Mouse (Mus musculus) liver, embryonic 14.5 days (tissue): ENCODE results near the gene Il12rb2. TPM values are rescaled to one million over a fixed set of nuclear protein-coding genes. Genes with fewer than 3 reads are reported as not detected.
A peak's percentile ranks its signal among the peaks of the same experiment; 100 is the strongest.

ENCODE experiments used
- ATAC-seq: fragments of 200-750 bp; cut with Nextera tagmentation; 2 replicates; pipeline ENCODE4 v1.8.0; 2017; ENCODE audit warnings: moderate number of reproducible peaks, mild to moderate bottlenecking, moderate library complexity; ENCODE audit not compliant: insufficient read depth
- DNase-seq, 3 experiments: peaks; one replicate each; pipeline ENCODE4 v3.0.0-alpha.2; 2012 to 2013; ENCODE audit warnings: low read depth in 3 of 3, low spot score in 3 of 3
- H3K27ac ChIP-seq: fragments of 300-500 bp; sonication (generic); 2 replicates; pipeline ENCODE4 v1.5.1; 2014; ENCODE audit warnings: moderate library complexity, mild to moderate bottlenecking, control low read depth, inconsistent platforms
- H3K27me3 ChIP-seq: fragments of 300-500 bp; sonication (generic); 2 replicates; pipeline ENCODE4 v1.6.1; 2014; ENCODE audit warnings: mild to moderate bottlenecking, low read length, moderate library complexity; ENCODE audit not compliant: control insufficient read depth, insufficient read depth
- H3K36me3 ChIP-seq: fragments of 300-500 bp; sonication (generic); replicated peaks from 2 replicates; pipeline ENCODE4 v1.6.1; 2014; ENCODE audit warnings: low read depth; ENCODE audit not compliant: control insufficient read depth, insufficient read depth
- H3K4me1 ChIP-seq, 2 experiments: fragments of 200-500 bp in 1 of 2; fragments of 300-500 bp in 1 of 2; sonication (generic) in 1 of 2; replicated peaks; 2 replicates each; pipeline ENCODE4 v1.6.1; 2012 to 2014; ENCODE audit warnings: antibody characterized with exemption in 1 of 2, inconsistent platforms in 1 of 2, low read length in 1 of 2; ENCODE audit not compliant: control insufficient read depth in 2 of 2, insufficient read depth in 2 of 2
- H3K4me2 ChIP-seq: fragments of 300-500 bp; sonication (generic); 2 replicates; pipeline ENCODE4 v1.6.1; 2014; ENCODE audit warnings: low read depth, mild to moderate bottlenecking, control low read depth, moderate library complexity
- H3K4me3 ChIP-seq, 2 experiments: fragments of 200-500 bp in 1 of 2; fragments of 300-500 bp in 1 of 2; sonication (generic) in 1 of 2; 2 replicates each; pipeline ENCODE4 v1.5.1; 2012 to 2014; ENCODE audit warnings: low read depth in 2 of 2, low read length in 2 of 2, mild to moderate bottlenecking in 2 of 2, control low read depth in 1 of 2, inconsistent platforms in 1 of 2, moderate library complexity in 1 of 2; ENCODE audit not compliant: insufficient read depth in 1 of 2
- H3K9ac ChIP-seq: fragments of 300-500 bp; sonication (generic); replicated peaks from 2 replicates; pipeline ENCODE4 v1.6.1; 2014; ENCODE audit warnings: mild to moderate bottlenecking, control low read depth, moderate library complexity
- H3K9me3 ChIP-seq: fragments of 300-500 bp; sonication (generic); 2 replicates; pipeline ENCODE4 v1.6.1; 2016; ENCODE audit warnings: low read length, mixed read lengths; ENCODE audit not compliant: control insufficient read depth
- CTCF ChIP-seq: IDR thresholded peaks from 2 replicates; pipeline ENCODE4 v1.5.1; 2016; ENCODE audit warnings: antibody characterized with exemption, low read depth, control low read depth
- EP300 ChIP-seq: IDR thresholded peaks from 2 replicates; pipeline ENCODE4 v1.6.1; 2016; ENCODE audit warnings: antibody characterized with exemption, low read depth
- WGBS: fragments of 180-500 bp; shearing (Covaris S2); extraction: QIAGEN DNeasy Blood & Tissue Kit; methylation state at CpG from one replicate; pipeline ENCODE4 v1.1.7; 2014; ENCODE audit not compliant: insufficient replicate concordance; 5-methylcytosine and 5-hydroxymethylcytosine counted together
- polyA plus RNA-seq, 2 experiments: library from polyadenylated mRNA; depleted of rRNA in 1 of 2; stranded (reverse) in 1 of 2; unstranded in 1 of 2; fragments of >200 nt; fragmentation: Nextera tagmentation in 1 of 2; extraction: Ambion mirVana in 1 of 2; gene quantifications; 2 replicates each; pipeline versions ENCODE4 v1.2.1 to v1.2.3; 2012 to 2014

Il12rb2 gene
- polyA plus RNA-seq, 2 experiments, result 0.08 to 0.45 TPM

GRCm38 (mm10) chr6:67300710-67301163 lies 75.3 kb downstream of the Il12rb2 start:
- 56% methylated on average over 6 of the region's 6 CpGs for WGBS
- H3K27ac ChIP-seq, result no peak overlapping the region
- H3K4me1 ChIP-seq, result peaks cover 0 to 6% of the 10 kb centered on the region in 2 experiments; a peak in 2 of 4 replicates
- H3K36me3 ChIP-seq, result no peaks in the 10 kb centered on the region
- ATAC-seq (no peak; the same call in 1 of the 2 replicates), DNase-seq (no peak)
- no peak overlapping the region for H3K4me2 ChIP-seq
- TF ChIP-seq CTCF (no peak), EP300 (no peak)
- no peaks in the 10 kb centered on the region for H3K9me3 ChIP-seq
- no peaks in the 10 kb centered on the region for H3K27me3 ChIP-seq
- no peak overlapping the region for H3K4me3 ChIP-seq
- H3K9ac ChIP-seq, result no peak overlapping the region

- no peak overlapping the region for H3K4me2 ChIP-seq
- H3K27ac ChIP-seq, result no peak overlapping the region
- H3K4me1 ChIP-seq, result peaks cover 0 to 6% of the 10 kb centered on the region in 2 experiments; a peak in 2 of 4 replicates
- no peak overlapping the region for H3K4me3 ChIP-seq
- WGBS, result 65% methylated on average over 4 of the region's 4 CpGs
- no peaks in the 10 kb centered on the region for H3K27me3 ChIP-seq
- ATAC-seq (peak; percentile 54; the same call in 1 of the 2 replicates), DNase-seq (peak in 1 of 3 experiments; percentile 16)
- no peaks in the 10 kb centered on the region for H3K9me3 ChIP-seq
- no peaks in the 10 kb centered on the region for H3K36me3 ChIP-seq
- no peak overlapping the region for H3K9ac ChIP-seq
- TF ChIP-seq EP300 (no peak), CTCF (no peak)
Observed at GRCm38 (mm10) chr6:67300300-67300699, 75.7 kb downstream of the Il12rb2 start.

- WGBS, result 74% methylated on average over 5 of the region's 5 CpGs
- Histone ChIP-seq H3K9ac (no peak overlapping the region), H3K36me3 (no peaks in the 10 kb centered on the region), H3K9me3 (no peaks in the 10 kb centered on the region), H3K4me1 (peaks cover 0 to 6% of the 10 kb centered on the region in 2 experiments; a peak in 2 of 4 replicates), H3K27me3 (no peaks in the 10 kb centered on the region), H3K4me2 (no peak overlapping the region), H3K4me3 (no peak overlapping the region), H3K27ac (no peak overlapping the region)
- no peak for DNase-seq
- no peak for ATAC-seq
- TF ChIP-seq EP300 (no peak), CTCF (no peak)
Observed at GRCm38 (mm10) chr6:67298742-67299141, 77.2 kb downstream of the Il12rb2 start.

GRCm38 (mm10) chr6:67296126-67296525 lies 79.9 kb downstream of the Il12rb2 start:
- H3K4me3 ChIP-seq, result no peak overlapping the region
- no peaks in the 10 kb centered on the region for H3K36me3 ChIP-seq
- no peaks in the 10 kb centered on the region for H3K9me3 ChIP-seq
- H3K27ac ChIP-seq, result no peak overlapping the region
- no peaks in the 10 kb centered on the region for H3K27me3 ChIP-seq
- ATAC-seq (no peak), DNase-seq (no peak)
- H3K9ac ChIP-seq, result no peak overlapping the region
- TF ChIP-seq CTCF (peak; percentile 40), EP300 (no peak)
- H3K4me2 ChIP-seq, result no peak overlapping the region
- peaks cover 0 to 4% of the 10 kb centered on the region in 2 experiments; a peak in 2 of 4 replicates for H3K4me1 ChIP-seq
- 53% methylated on average over 5 of the region's 5 CpGs for WGBS

GRCm38 (mm10) chr6:67292042-67292623 lies 83.9 kb downstream of the Il12rb2 start:
- H3K4me1 ChIP-seq, result no peaks in the 10 kb centered on the region
- no peaks in the 10 kb centered on the region for H3K9me3 ChIP-seq
- 62% methylated on average over 5 of the region's 5 CpGs for WGBS
- H3K27ac ChIP-seq, result no peak overlapping the region
- TF ChIP-seq EP300 (no peak), CTCF (no peak)
- DNase-seq (no peak), ATAC-seq (no peak)
- no peak overlapping the region for H3K4me2 ChIP-seq
- no peaks in the 10 kb centered on the region for H3K27me3 ChIP-seq
- no peak overlapping the region for H3K9ac ChIP-seq
- H3K4me3 ChIP-seq, result no peak overlapping the region
- peaks cover 12% of the 10 kb centered on the region for H3K36me3 ChIP-seq
